Mouse (Mus musculus): ENCODE measurements at regions not wholly inside any gene's neighbourhood (a gene's known extent, or its start where the extent isn't known, plus 50 kb on each side); places are given as distances from the start of the nearest gene placed in this dataset.

DNA sequence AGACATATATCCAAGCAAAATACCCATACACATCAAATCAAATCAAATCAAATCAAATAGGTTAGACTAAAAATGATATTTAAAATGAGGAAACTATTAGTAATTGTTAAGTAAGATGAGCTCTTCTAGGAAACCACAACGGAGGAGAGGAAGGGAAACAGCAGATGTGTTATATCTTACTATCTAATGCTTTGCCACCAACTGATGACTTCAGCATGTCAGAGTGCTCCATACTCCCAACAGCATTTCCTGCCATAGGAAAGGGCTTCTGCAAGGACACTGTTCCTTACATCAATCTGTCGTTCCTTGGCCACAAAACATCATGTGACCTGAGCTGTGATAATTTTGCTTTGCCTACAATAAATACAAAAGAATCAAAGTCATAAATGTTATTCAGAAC lies 221.8 kb upstream of the Slc24a2 start:
- no peak for TF ChIP-seq POLR2A (IDR thresholded peaks at IDR 0.05; ENCODE audit: borderline replicate concordance, extremely low read depth, low read depth, low read length)
- no peak for TF ChIP-seq CTCF (IDR thresholded peaks at IDR 0.05; ENCODE audit: insufficient read depth, low read length)

Measured in lung, adult 2 months (tissue).